Mouse (Mus musculus): ENCODE results near the gene Abhd14a.

DNA sequence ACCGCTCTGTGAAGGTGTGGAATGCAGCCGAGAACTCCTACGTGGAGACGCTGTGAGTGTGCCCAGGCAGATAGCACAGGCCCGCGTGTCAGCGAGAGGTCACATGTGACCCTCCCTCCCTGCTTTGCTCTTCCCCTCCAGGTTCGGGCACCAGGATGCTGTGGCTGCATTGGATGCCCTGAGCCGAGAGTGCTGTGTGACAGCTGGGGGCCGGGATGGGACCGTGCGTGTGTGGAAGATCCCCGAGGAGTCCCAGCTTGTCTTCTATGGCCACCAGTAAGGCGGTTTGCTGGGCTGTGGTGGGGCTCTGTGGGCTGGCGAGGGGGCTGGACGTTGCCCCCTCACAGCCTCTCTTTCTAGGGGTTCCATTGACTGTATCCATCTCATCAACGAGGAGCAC, 36.1 kb upstream of the Abhd14a start:
- no peak for TF ChIP-seq CTCF (IDR thresholded peaks at IDR 0.05 in 2 of 3, conservative IDR thresholded peaks at IDR 0.05 in 1 of 3; ENCODE audit: control insufficient read depth in 1 of 3, insufficient read depth in 1 of 3, low read depth in 2 of 3, low read length in 3 of 3, poor library complexity in 1 of 3, severe bottlenecking in 1 of 3)
- no peak for TF ChIP-seq SMC3 (IDR thresholded peaks at IDR 0.05; ENCODE audit: low read depth, low read length)
- no peak for TF ChIP-seq NELFE (IDR thresholded peaks at IDR 0.05; ENCODE audit: low read depth, low read length)
- TF ChIP-seq KAT2A (conservative IDR thresholded peaks at IDR 0.05; ENCODE audit: low read depth, low read length): no peak
- TF ChIP-seq POLR2A (IDR thresholded peaks at IDR 0.05; ENCODE audit: control insufficient read depth in 1 of 2, insufficient read depth in 1 of 2, low read depth in 1 of 2, low read length in 2 of 2, poor library complexity in 1 of 2): no peak
- no peak for TF ChIP-seq GABPA (IDR thresholded peaks at IDR 0.05; ENCODE audit: low read depth, low read length)
- TF ChIP-seq RAD21 (IDR thresholded peaks at IDR 0.05; ENCODE audit: low read depth, low read length): no peak
- no peak for TF ChIP-seq MAX (IDR thresholded peaks at IDR 0.05; ENCODE audit: low read length)
- no peak for TF ChIP-seq ZNF384 (IDR thresholded peaks at IDR 0.05; ENCODE audit: low read depth, low read length)
- no peak for TF ChIP-seq MXI1 (IDR thresholded peaks at IDR 0.05; ENCODE audit: low read depth, low read length)
- no peak for TF ChIP-seq USF2 (IDR thresholded peaks at IDR 0.05; ENCODE audit: borderline replicate concordance in 1 of 2, insufficient read depth in 1 of 2, low read depth in 1 of 2, low read length in 2 of 2)
- TF ChIP-seq TBP (IDR thresholded peaks at IDR 0.05; ENCODE audit: low read depth, low read length): no peak
- TF ChIP-seq UBTF (IDR thresholded peaks at IDR 0.05; ENCODE audit: borderline replicate concordance, insufficient read depth, low read depth, low read length): no peak

Data from MEL (cell line).